Mouse (Mus musculus) bone marrow, adult 2 months (tissue): ENCODE data around the gene Myo10. TPM values are rescaled to one million over a fixed set of nuclear protein-coding genes. Genes with fewer than 3 reads are reported as not detected.

ENCODE experiments used
- H3K27ac ChIP-seq: fragments of 200-500 bp; 2 replicates; pipeline ENCODE4 v1.5.1; 2012; ENCODE audit warnings: low read depth, mild to moderate bottlenecking, control low read depth, inconsistent platforms, low read length; ENCODE audit not compliant: control insufficient read depth, poor library complexity, insufficient read depth
- H3K4me1 ChIP-seq: fragments of 200-500 bp; 2 replicates; pipeline ENCODE4 v1.6.1; 2011; ENCODE audit warnings: low read length; ENCODE audit not compliant: control insufficient read depth, insufficient read depth
- H3K4me3 ChIP-seq: fragments of 200-500 bp; replicated peaks from 2 replicates; pipeline ENCODE3; 2011; ENCODE audit warnings: mild to moderate bottlenecking, low read depth, low read length, control low read depth; ENCODE audit not compliant: control insufficient read depth
- CTCF ChIP-seq: fragments of 200-500 bp; IDR thresholded peaks from 2 replicates; pipeline ENCODE4 v1.5.1; 2011; ENCODE audit warnings: low read length, control low read depth; ENCODE audit not compliant: control insufficient read depth, insufficient read depth
- POLR2A ChIP-seq: fragments of 200-500 bp; IDR thresholded peaks from 2 replicates; pipeline ENCODE4 v1.6.1; 2011; ENCODE audit warnings: low read depth, mild to moderate bottlenecking, control low read depth, low read length, borderline replicate concordance; ENCODE audit not compliant: control insufficient read depth
- WGBS: fragments of 180-500 bp; shearing (Covaris S2); methylation state at CpG from one replicate; pipeline ENCODE4 v1.1.7; 2018; 5-methylcytosine and 5-hydroxymethylcytosine counted together
- polyA plus RNA-seq: library from polyadenylated mRNA; stranded (reverse); fragments of >200 nt; gene quantifications from 2 replicates; pipeline ENCODE4 v1.2.4, GENCODE M21; 2011; ENCODE audit warnings: low replicate concordance; ENCODE audit not compliant: missing spikeins, insufficient read depth, insufficient read length

Gene Myo10
- polyA plus RNA-seq, 1 experiment, result 19.1 TPM

DNA sequence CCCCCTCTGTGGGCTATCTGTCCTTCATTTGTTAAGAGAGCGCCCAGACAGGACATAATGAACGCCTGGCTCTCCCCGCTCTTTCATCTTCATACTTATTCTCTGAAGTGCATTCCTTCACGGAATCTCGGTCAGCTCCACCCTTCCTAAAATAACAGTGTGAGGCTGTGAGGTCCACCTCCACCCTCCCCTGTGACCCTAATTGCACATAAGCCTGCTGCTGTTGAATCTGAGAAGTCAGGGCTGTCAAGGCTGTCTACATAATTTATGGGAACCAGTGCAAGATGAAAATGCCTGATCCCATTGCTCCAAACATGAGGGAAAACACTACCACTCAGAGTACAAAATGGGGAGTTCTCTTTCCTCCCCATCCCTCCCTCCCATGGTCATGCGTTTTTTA, 19.0 kb upstream of the Myo10 start:
- TF ChIP-seq CTCF (no peak), POLR2A (no peak)
- H3K27ac ChIP-seq, result no peak overlapping the region
- no peaks in the 10 kb centered on the region; the same call in 1 of the 2 replicates for H3K4me1 ChIP-seq
- 81% methylated on average over 6 of the region's 6 CpGs for WGBS
- no peak overlapping the region for H3K4me3 ChIP-seq

DNA sequence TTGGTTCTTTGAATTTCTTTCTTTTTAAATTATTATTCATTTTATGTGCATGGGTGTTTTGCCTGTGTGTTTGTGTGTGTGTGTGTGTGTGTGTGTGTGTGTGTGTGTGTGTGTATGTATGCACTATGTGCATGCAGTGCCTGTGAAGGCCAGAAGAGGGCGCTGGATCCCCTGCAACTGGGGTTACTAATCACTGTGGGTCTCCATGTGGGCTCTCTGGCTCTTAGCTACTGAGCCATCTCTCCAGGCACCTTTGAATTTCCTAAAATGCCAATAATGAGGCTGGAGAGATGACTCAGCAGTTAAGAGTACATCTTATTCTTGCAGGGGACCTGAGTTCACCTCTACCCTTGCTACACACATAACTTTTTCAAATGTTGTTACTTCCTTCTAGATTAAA, 18.1 kb upstream of the Myo10 start:
- no peak for TF ChIP-seq POLR2A
- no peak for TF ChIP-seq CTCF
- Histone ChIP-seq H3K4me3 (no peak overlapping the region), H3K4me1 (no peaks in the 10 kb centered on the region; the same call in 1 of the 2 replicates), H3K27ac (no peak overlapping the region)
- 75% methylated on average over 1 of the region's 1 CpGs for WGBS

DNA sequence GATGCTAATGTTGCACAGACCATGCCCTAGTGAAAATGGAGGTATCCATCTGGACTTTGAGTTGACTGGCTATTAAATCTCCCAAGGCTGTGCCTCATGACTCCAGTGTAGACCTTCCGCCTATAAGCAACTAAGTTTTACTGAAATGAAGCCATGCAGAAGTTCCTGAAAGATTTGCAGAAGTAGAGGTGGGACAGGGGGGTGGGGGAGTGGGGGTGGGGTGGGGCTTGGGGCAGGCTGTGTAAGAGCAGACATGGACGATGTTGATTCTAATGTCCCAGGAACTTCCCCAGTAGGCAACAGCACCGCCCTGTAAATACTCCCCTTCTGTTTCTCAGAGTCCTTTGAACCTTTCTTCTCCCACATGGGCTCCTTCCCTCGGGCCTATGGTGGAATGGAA, 16.9 kb upstream of the Myo10 start:
- TF ChIP-seq CTCF (no peak), POLR2A (no peak)
- no peak overlapping the region for H3K4me3 ChIP-seq
- WGBS, result 21% methylated on average over 4 of the region's 4 CpGs
- H3K4me1 ChIP-seq, result no peaks in the 10 kb centered on the region; the same call in 1 of the 2 replicates
- no peak overlapping the region for H3K27ac ChIP-seq

DNA sequence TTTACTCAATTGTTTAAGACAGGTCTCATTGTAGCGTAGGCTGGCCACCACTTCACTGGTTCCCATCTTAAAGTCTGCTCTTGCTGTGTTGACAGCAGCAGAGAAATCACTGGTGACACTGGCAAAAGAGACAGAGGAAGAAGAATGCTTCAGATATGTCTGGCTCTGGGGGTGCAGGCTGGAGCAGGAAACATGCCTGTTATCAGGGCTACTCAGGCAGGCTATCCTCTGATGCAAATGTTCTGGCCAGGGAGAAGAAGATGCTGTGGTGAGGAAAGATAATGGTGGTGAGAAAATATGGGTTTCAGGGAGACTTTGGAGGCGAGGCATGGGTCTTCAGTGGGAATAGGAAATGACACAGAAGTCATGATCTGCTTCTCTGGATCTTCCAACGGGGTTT, 13.6 kb upstream of the Myo10 start:
- H3K4me1 ChIP-seq, result no peaks in the 10 kb centered on the region; the same call in 1 of the 2 replicates
- H3K27ac ChIP-seq, result no peak overlapping the region
- 34% methylated on average over 3 of the region's 3 CpGs for WGBS
- H3K4me3 ChIP-seq, result no peak overlapping the region
- TF ChIP-seq POLR2A (no peak), CTCF (no peak)

DNA sequence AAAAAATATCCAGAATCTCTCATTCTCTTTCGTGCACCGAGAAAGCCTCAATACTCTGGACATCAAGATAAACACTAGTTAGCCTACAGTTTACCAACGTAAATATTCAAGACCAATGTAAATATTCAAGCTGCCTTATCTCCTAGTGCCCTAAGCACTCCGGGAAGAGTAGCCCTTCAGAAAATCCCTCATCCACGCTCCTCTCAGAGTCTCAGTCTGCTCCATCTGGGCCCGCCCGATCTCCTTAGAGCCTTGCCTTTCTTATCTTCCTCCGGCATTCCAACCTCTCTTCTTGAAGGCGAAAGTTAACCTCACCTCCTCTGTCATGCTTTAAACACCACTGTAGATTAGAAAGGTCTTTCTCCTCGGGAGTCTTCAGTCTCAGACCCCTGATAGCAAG, 13.1 kb upstream of the Myo10 start:
- Histone ChIP-seq H3K27ac (no peak overlapping the region), H3K4me1 (no peaks in the 10 kb centered on the region; the same call in 1 of the 2 replicates), H3K4me3 (no peak overlapping the region)
- TF ChIP-seq CTCF, result no peak
- TF ChIP-seq POLR2A, result no peak
- WGBS, result 61% methylated on average over 10 of the region's 10 CpGs

DNA sequence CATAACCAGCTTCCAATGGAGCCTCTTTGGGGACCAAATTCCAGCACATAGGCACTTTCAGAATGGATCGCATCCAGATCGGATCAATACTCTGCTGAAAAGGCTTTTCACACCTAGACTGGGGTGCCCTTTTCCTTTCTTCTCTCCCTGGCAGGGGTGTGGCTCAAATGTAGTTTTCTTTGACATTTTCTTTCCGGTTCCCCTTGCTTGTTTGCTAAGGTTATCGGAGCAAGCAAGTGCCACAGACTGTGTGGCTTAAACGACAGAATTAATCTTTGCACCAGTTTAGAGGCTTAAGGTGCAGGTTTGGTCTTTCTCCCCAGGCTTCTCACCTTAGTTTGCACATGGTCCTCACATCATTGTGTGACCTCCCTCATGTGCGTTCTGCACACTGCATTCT, 11.1 kb upstream of the Myo10 start:
- H3K27ac ChIP-seq, result no peak overlapping the region
- H3K4me3 ChIP-seq, result no peak overlapping the region
- TF ChIP-seq POLR2A (no peak), CTCF (no peak)
- H3K4me1 ChIP-seq, result no peaks in the 10 kb centered on the region
- 74% methylated on average over 6 of the region's 6 CpGs for WGBS

DNA sequence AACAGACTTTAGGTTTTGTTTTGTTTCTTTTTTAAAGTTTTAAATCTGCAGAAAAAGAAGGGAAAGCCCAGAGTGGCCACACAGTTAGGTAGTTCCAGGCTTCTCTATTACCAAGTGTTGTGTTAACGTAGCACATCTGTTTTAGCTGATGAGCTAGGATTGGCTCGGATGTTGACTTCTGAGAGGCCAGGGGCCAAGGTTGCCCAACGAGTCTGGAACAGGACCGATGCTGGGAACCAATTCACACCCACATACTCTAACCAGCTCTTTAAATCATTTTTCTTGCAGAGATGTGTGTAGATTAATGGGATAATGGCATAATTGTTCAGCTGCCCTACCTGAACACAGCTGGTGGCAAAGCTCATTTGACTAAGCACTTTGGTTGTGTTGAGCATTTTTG, 1.8 kb upstream of the Myo10 start:
- 79% methylated on average over 4 of the region's 4 CpGs for WGBS
- Histone ChIP-seq H3K27ac (no peak overlapping the region), H3K4me1 (no peaks in the 10 kb centered on the region), H3K4me3 (no peak overlapping the region)
- TF ChIP-seq POLR2A, result no peak
- TF ChIP-seq CTCF, result no peak

DNA sequence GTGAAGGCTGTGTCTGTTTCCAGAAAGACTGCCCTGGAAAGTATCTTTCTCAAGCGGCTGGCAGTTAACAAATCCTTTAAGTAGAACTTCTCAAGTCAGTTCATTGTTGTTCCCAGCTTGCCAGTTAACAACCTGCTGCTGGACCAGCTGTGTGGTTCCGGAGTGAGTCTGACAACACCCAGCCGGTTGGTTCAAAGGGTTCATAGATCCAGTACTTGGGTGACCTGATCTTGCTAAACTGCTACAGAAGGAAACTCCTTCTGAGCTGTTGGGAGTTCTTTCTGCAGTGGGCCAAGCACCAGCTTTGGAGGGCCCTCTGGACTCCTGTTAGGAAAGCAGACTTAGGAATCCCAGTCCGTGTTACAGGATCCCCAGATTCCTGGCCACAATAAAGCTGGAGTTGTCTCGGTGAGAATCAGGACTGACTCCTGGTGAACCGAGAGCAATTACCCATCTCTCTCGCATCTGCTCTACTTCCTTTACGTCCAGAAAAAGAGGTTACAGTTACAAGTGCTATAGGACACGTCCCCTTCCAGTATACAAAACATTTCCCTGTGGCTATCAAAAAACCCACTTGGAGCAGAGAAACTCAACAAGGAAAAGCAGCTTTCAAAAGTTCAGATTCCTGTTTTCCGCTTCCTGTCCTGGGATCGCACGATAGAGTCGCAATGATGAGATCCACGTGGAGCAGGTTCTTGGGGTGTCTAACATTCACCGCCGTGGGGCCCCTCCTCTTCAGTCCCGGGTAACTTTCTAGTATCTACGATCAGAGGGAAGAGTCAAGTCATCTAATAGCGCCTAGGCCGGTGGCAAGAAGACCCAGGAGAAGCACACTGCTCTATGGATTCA, 750 bp upstream of the Myo10 start:
- Histone ChIP-seq H3K4me3 (peak overlapping the region; percentile 43), H3K4me1 (no peaks in the 10 kb centered on the region), H3K27ac (no peak overlapping the region)
- TF ChIP-seq CTCF (no peak), POLR2A (no peak)
- whole genome bisulfite sequencing, result 18% methylated on average over 20 of the region's 20 CpGs

DNA sequence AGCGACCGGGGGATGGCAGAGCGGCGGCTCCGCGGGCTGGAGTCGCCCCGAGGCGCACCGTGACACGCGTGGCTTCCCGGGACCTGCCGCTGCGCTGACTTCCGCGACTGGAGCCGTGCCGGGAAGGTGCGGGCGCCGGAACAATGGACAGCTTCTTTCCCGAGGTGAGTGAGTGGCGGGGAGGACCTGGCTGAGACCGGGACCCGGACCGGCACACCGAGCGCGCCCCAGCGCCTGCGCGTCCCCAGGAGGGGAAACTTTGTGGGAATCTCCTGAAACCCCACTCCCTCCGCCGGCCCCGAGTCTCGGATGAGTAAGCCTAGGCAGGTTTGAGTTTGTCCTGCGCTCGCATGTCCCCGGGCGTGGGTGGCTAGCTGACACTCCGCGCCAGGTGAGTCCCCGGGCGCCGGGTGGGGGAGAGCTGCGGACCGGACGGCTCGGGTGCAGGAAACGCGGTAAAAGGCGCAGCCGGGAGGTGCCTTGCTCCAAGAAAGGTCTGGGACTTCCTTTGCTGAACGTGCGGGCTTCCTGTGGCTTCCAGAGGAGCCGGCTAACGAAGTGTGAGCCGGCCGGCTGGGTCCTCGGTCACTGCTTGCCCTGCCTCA, 644 bp downstream of the Myo10 start:
- Histone ChIP-seq H3K4me3 (peak overlapping the region; percentile 69), H3K27ac (peak overlapping the region; percentile 70), H3K4me1 (no peaks in the 10 kb centered on the region)
- WGBS, result under 1% methylated on average over 61 of the region's 61 CpGs
- TF ChIP-seq CTCF, result no peak
- TF ChIP-seq POLR2A, result no peak
